Mouse (Mus musculus): ENCODE results near the gene Aipl1.

DNA sequence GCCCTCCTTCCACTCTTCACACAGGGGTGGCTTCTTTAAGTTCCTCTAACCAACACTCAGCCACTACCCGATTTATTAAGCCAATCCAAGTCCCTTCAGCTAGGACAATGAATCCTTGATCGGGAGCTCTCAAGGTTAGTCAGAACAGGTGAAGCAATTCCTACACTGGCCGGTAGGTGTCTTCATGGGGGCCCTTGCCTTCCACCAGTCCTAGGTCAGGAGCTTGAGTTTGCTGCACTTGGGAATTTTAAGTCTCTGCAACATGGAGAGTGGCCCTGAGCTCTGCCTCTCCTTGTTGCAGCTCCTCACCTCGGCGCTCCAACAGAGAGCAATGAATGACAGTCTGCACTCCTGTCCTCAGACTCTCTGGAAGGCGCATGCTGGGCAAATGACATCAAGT is 29.0 kb upstream of the Aipl1 start:
- TF ChIP-seq CTCF (IDR thresholded peaks at IDR 0.05; ENCODE audit: borderline replicate concordance, insufficient read depth, low read length) = no peak
- TF ChIP-seq POLR2A (IDR thresholded peaks at IDR 0.05; ENCODE audit: low read depth, low read length) = no peak
